In the genomic region with DNA sequence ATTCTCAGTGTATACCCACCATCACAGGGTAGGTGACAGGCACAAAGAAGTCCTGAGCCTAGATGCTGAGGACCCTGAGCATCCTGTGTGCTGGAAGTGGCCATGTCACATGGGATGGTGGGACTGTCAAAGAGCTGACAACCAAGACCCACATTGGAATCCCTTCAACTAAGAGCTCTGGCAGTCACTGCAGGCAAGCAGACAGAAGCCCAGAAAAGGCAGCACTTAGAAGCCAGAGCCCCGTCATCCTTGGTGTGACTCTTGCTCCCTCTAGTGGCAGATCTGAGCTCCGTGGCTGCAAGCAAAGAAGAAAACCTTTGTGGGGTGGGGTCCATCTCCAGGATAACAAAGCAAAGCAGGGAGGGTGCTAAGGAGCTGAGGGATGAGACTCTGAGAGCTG, we compare ENCODE assay signal across 8 mouse cellular contexts. TPM values are rescaled to one million over a fixed set of nuclear protein-coding genes. Genes with fewer than 3 reads are reported as not detected.
DNase-seq lines count a peak whose midpoint lies in the region; ATAC-seq lines count a peak whose summit lies in the region.

No protein-coding gene starts in this region.

- peaks cover 25% of the 10 kb centered on the region for H3K36me3 ChIP-seq in heart, embryonic 12.5 days

- H3K4me3 ChIP-seq in heart, embryonic 12.5 days, result no peak overlapping the region

- H3K9me3 ChIP-seq in heart, embryonic 12.5 days (replicated peaks), result no peaks in the 10 kb centered on the region

- no peak overlapping the region for H3K9ac ChIP-seq in heart, embryonic 12.5 days

- WGBS in heart, embryonic 12.5 days, result 0% methylated on average over 2 of the region's 2 CpGs

- DNase-seq in CD8-positive naive resting alpha-beta T cell, adult 2 months (ENCODE audit: low read depth in 2 of 2, low spot score in 2 of 2), result peak; percentile 64 to 73
- DNase-seq in brain, adult 2 months (ENCODE audit: low read depth, low spot score), result peak; percentile 94
- DNase-seq in kidney, postnatal 36 days, result peak; percentile 68 to 83
- peak; percentile 68 to 74 for DNase-seq in lung, adult 18-20 months
- DNase-seq in testis, postnatal 14 days (ENCODE audit: low spot score), result peak; percentile 40

- ATAC-seq in erythroblast, adult 5-6 weeks (replicated peaks; ENCODE audit: low FRiP score, poor library complexity, severe bottlenecking), result 0 out of 2 replicates have a peak, but pooled peaks have one; percentile 62
- peak; percentile 53 for ATAC-seq in heart, embryonic 12.5 days (ENCODE audit: insufficient number of reproducible peaks, low FRiP score)
- ATAC-seq in neutrophil, adult 5-6 weeks (ENCODE audit: extremely low read depth, insufficient number of reproducible peaks, low FRiP score, poor library complexity, severe bottlenecking), result peak; percentile 71

- no peak overlapping the region for H3K4me2 ChIP-seq in heart, embryonic 12.5 days

- H3K27me3 ChIP-seq in heart, embryonic 12.5 days (replicated peaks), result no peaks in the 10 kb centered on the region

- H3K27ac ChIP-seq in heart, embryonic 12.5 days (ENCODE audit: poor library complexity, severe bottlenecking), result no peak overlapping the region

- no peaks in the 10 kb centered on the region for H3K4me1 ChIP-seq in heart, embryonic 12.5 days (replicated peaks)

RNA-seq across cellular contexts. Expression of a gene that starts 27.4 kb away (rescaled TPM):
- total RNA-seq in erythroblast, adult 5-6 weeks (2015; ENCODE audit: low replicate concordance), result 1.0 and 1.9 TPM in 2 replicates
- 4.3 and 8.6 TPM in 2 replicates for total RNA-seq in erythroblast, adult 5-6 weeks (2017; ENCODE audit: low replicate concordance)
- polyA plus RNA-seq in heart, embryonic 12.5 days (2016; fragmentation: Nextera tagmentation; extraction: Ambion mirVana), result 22.6 and 23.1 TPM in 2 replicates
- total RNA-seq in neutrophil, adult 5-6 weeks (2017), result 9.6 and 10.9 TPM in 2 replicates

RNA-seq across cellular contexts. Expression of a gene that starts 27.5 kb away (rescaled TPM):
- total RNA-seq in erythroblast, adult 5-6 weeks (2015; ENCODE audit: low replicate concordance), result 35.9 and 40.1 TPM in 2 replicates
- 41.1 and 65.8 TPM in 2 replicates for total RNA-seq in erythroblast, adult 5-6 weeks (2017; ENCODE audit: low replicate concordance)
- polyA plus RNA-seq in heart, embryonic 12.5 days (2016; fragmentation: Nextera tagmentation; extraction: Ambion mirVana), result 494 and 510 TPM in 2 replicates
- 69.1 and 76.3 TPM in 2 replicates for total RNA-seq in neutrophil, adult 5-6 weeks (2017)

Comparison
In these comparisons a context has a peak if more than half of its experiments do, and no peak if none do; other contexts are left out.
1. DNase-seq: peak in every context shown above with its lines; median percentile 94 in brain, adult 2 months; 76 in kidney, postnatal 36 days; 71 in lung, adult 18-20 months; 68 in CD8-positive naive resting alpha-beta T cell, adult 2 months; 40 in testis, postnatal 14 days.